20 mouse cellular contexts compared by ENCODE assay signal in the genomic region with DNA sequence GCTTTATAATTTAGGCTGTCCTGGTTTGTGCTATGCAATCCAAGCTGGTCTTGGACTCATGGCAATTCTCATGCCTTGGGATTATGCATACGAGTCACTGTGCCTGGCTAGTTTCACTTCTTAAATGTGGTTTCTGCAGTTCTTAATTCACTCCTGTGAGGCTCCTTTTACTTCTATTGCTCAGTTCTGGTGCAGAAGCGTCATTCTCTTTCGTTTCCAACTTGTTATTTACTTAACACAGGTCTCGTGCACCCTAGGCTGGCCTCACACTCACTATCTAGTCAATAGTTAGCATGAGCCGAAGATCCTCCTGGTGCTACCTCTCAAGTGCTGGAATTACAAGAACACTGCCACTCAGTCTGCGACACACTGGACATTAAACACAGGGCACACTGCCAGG.
"Had no signal": no experiment of that assay in that cellular context is flagged by ENCODE, and none has a peak within 500 bp of the region (broad histone marks: within the 10 kb centered on the region; RNA-seq: fewer than 3 reads in every experiment).

No protein-coding gene starts in this region.

- H3K4me1 ChIP-seq: liver, embryonic 12.5 days; liver, embryonic 15.5 days; lung, embryonic 15.5 days; neural tube, embryonic 15.5 days; stomach, embryonic 15.5 days had no signal

- ATAC-seq: liver, embryonic 12.5 days; midbrain, embryonic 13.5 days had no signal

- H3K4me3 ChIP-seq: limb, embryonic 10.5 days; limb, embryonic 13.5 days; liver, embryonic 12.5 days; liver, embryonic 15.5 days; lung, embryonic 15.5 days; midbrain, embryonic 13.5 days; neural tube, embryonic 12.5 days; neural tube, embryonic 15.5 days; stomach, embryonic 15.5 days had no signal

- H3K4me2 ChIP-seq: limb, embryonic 13.5 days; liver, embryonic 12.5 days; liver, embryonic 15.5 days; lung, embryonic 15.5 days; midbrain, embryonic 13.5 days; neural tube, embryonic 12.5 days; neural tube, embryonic 15.5 days; stomach, embryonic 15.5 days had no signal

- H3K36me3 ChIP-seq: limb, embryonic 10.5 days; limb, embryonic 13.5 days; liver, embryonic 12.5 days; liver, embryonic 15.5 days; lung, embryonic 15.5 days; midbrain, embryonic 13.5 days; neural tube, embryonic 12.5 days; neural tube, embryonic 15.5 days; stomach, embryonic 15.5 days had no signal

- H3K27ac ChIP-seq: limb, embryonic 10.5 days; limb, embryonic 13.5 days; liver, embryonic 12.5 days; liver, embryonic 15.5 days; lung, embryonic 15.5 days; midbrain, embryonic 13.5 days; neural tube, embryonic 12.5 days; neural tube, embryonic 15.5 days; stomach, embryonic 15.5 days had no signal

- H3K9me3 ChIP-seq: limb, embryonic 10.5 days; limb, embryonic 13.5 days; liver, embryonic 12.5 days; liver, embryonic 15.5 days; lung, embryonic 15.5 days; midbrain, embryonic 13.5 days; neural tube, embryonic 12.5 days; neural tube, embryonic 15.5 days; stomach, embryonic 15.5 days had no signal

- H3K27me3 ChIP-seq: limb, embryonic 13.5 days; liver, embryonic 12.5 days; liver, embryonic 15.5 days; lung, embryonic 15.5 days; midbrain, embryonic 13.5 days; neural tube, embryonic 12.5 days; neural tube, embryonic 15.5 days; stomach, embryonic 15.5 days had no signal

- DNase-seq: kidney, adult 8-10 months; kidney, postnatal 14 days; kidney, postnatal 4 days; liver; lung, adult 18-20 months; lung, postnatal 10 days; lung, postnatal 36 days; right cerebral cortex, postnatal 25 days; spleen, adult 18-20 months; thymus, adult 18-20 months; thymus, postnatal 36 days had no signal

- H3K9ac ChIP-seq: limb, embryonic 13.5 days; liver, embryonic 12.5 days; liver, embryonic 15.5 days; lung, embryonic 15.5 days; midbrain, embryonic 13.5 days; neural tube, embryonic 12.5 days; neural tube, embryonic 15.5 days; stomach, embryonic 15.5 days had no signal
